Mouse (Mus musculus) stomach, embryonic 16.5 days (tissue): ENCODE results near the gene Creb3. TPM values are rescaled to one million over a fixed set of nuclear protein-coding genes. Genes with fewer than 3 reads are reported as not detected.

Experiments
- ATAC-seq: fragments of 200-750 bp; cut with Nextera tagmentation; 2 replicates; pipeline ENCODE4 v1.8.0; 2017; ENCODE audit warnings: moderate number of reproducible peaks, moderate TSS enrichment; ENCODE audit not compliant: insufficient read depth, low FRiP score
- H3K27ac ChIP-seq: fragments of 300-500 bp; sonication (generic); 2 replicates; pipeline ENCODE4 v1.5.1; 2014; ENCODE audit warnings: low read length
- H3K27me3 ChIP-seq: fragments of 300-500 bp; sonication (generic); 2 replicates; pipeline ENCODE4 v1.6.1; 2014; ENCODE audit warnings: low read length, control low read depth, mixed read lengths; ENCODE audit not compliant: control insufficient read depth, insufficient read depth
- H3K36me3 ChIP-seq: fragments of 300-500 bp; sonication (generic); 2 replicates; pipeline ENCODE4 v1.6.1; 2014; ENCODE audit warnings: low read length; ENCODE audit not compliant: control insufficient read depth, insufficient read depth
- H3K4me1 ChIP-seq: fragments of 300-500 bp; sonication (generic); 2 replicates; pipeline ENCODE4 v1.6.1; 2014; ENCODE audit warnings: low read length, control low read depth, mixed read lengths; ENCODE audit not compliant: control insufficient read depth, insufficient read depth
- H3K4me2 ChIP-seq: fragments of 300-500 bp; sonication (generic); 2 replicates; pipeline ENCODE4 v1.6.1; 2014; ENCODE audit warnings: low read depth, low read length, mixed read lengths
- H3K4me3 ChIP-seq: fragments of 300-500 bp; sonication (generic); replicated peaks from 2 replicates; pipeline ENCODE4 v1.5.1; 2014; ENCODE audit warnings: mild to moderate bottlenecking, low read length
- H3K9ac ChIP-seq: fragments of 300-500 bp; sonication (generic); 2 replicates; pipeline ENCODE4 v1.6.1; 2014; ENCODE audit warnings: low read length
- H3K9me3 ChIP-seq: fragments of 300-500 bp; sonication (generic); replicated peaks from 2 replicates; pipeline ENCODE4 v1.6.1; 2016; ENCODE audit warnings: low read length, control low read depth; ENCODE audit not compliant: control insufficient read depth
- WGBS: fragments of 180-500 bp; shearing (Covaris S2); extraction: QIAGEN DNeasy Blood & Tissue Kit; methylation state at CpG from one replicate; pipeline ENCODE4 v1.1.7; 2014; 5-methylcytosine and 5-hydroxymethylcytosine counted together
- polyA plus RNA-seq: library from polyadenylated mRNA; unstranded; fragments of >200 nt; fragmentation: Nextera tagmentation; extraction: Ambion mirVana; gene quantifications from 2 replicates; pipeline ENCODE4 v1.2.1, GENCODE M21; 2015

Creb3 gene
- polyA plus RNA-seq, 1 experiment from 2014 or later = 71.4 TPM

DNA sequence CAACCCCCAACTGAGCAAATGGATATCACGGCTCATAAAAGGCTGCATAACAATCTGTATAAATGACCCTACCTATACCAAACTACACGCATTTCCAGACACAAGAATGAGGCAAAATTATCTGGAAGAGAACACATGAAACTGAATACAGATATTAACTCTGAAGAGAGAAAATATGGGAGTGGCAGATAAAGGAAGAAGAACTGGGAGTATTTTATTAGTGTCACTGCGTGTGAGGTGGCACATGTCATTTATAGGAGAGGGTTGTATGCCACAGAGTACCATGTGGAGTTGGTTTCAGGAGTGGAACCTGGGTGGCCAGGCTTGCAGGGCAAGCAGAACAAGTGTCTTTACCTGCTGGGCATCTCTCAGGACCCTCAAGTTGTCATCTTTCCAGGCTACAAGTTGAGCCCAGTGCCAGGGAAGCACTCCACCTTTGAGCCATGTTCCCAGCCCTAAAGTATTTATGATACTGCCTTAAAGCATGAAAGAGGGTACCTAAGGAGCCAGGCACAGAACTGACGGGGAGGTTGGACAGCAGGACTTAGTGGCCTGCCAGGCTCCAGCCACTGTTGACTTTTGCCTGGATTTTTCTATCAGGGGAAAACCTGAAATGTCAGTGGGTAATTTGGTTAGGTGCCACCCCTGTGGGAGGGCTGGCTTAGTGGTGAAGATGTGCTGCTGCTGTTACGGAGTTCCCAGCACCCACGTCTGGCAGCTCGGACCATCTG lies 36.7 kb downstream of the Creb3 start:
- Histone ChIP-seq H3K4me3 (no peak overlapping the region), H3K36me3 (no peaks in the 10 kb centered on the region), H3K4me2 (no peak overlapping the region), H3K9ac (no peak overlapping the region), H3K27me3 (no peaks in the 10 kb centered on the region), H3K4me1 (no peaks in the 10 kb centered on the region), H3K9me3 (no peaks in the 10 kb centered on the region), H3K27ac (no peak overlapping the region)
- 76% methylated on average over 7 of the region's 7 CpGs for WGBS
- ATAC-seq = no peak

DNA sequence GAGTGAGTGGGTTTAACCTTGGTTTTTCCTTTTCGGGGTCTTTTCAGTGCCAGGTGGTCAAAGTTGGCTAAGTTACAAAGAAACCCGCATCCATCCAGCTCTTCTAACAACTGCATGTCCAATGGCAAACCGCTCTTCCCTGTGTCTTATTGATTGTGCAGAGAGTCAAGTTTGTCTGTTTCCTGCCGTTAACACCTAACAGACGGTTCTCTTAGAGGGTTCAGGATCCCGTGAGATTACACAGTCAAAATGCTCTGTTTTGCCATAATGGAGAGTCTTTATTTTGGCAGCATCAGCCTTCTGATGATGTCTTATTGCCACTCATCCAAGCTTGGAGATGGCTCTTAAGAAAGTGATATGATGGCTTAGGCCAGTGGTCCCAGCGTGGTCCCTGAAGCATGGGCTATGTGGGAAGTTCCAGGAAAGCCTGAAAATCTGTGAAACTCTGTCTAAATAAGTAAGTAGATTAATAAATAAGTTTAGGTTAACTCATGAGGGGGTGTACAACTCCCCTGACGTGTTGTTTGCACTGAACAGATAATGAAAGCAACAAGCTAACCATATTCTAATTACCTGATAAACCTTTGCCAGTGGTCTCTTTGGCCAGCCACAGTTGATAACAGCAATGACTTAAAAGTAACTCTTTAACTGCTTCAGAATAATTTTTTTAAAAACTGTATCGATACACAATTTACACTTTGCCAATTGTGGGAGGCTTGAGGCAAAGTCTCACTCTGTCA lies 38.2 kb downstream of the Creb3 start:
- Histone ChIP-seq H3K27me3 (no peaks in the 10 kb centered on the region), H3K4me1 (no peaks in the 10 kb centered on the region), H3K36me3 (no peaks in the 10 kb centered on the region), H3K4me2 (no peak overlapping the region), H3K27ac (no peak overlapping the region), H3K9me3 (no peaks in the 10 kb centered on the region), H3K4me3 (no peak overlapping the region), H3K9ac (no peak overlapping the region)
- WGBS = 75% methylated on average over 9 of the region's 9 CpGs
- no peak for ATAC-seq

DNA sequence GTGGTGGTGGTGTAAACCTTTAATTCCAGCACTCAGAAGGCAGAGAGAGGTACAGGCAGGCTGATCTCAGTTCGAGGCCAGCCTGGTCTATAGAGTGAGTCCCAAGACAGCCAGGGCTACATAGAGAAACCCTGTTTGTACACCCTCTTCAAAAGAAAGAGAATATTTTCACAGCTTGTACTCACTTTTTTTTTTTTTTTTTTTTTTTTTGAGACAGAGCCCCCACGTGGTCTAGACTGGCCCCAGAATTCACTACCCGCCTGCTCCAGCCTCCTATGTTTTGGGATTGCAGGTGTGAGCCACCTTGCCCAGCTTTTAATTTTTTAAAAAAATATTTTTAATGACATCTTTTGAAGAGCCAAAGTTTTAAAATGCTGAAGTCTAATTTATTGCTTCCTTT lies 42.0 kb downstream of the Creb3 start:
- no peaks in the 10 kb centered on the region for H3K9me3 ChIP-seq
- H3K4me3 ChIP-seq = no peak overlapping the region
- no peak overlapping the region for H3K4me2 ChIP-seq
- H3K27ac ChIP-seq = no peak overlapping the region
- no peak overlapping the region for H3K9ac ChIP-seq
- WGBS = 57% methylated on average over 3 of the region's 3 CpGs
- no peaks in the 10 kb centered on the region for H3K36me3 ChIP-seq
- no peak for ATAC-seq
- no peaks in the 10 kb centered on the region for H3K4me1 ChIP-seq
- no peaks in the 10 kb centered on the region for H3K27me3 ChIP-seq

DNA sequence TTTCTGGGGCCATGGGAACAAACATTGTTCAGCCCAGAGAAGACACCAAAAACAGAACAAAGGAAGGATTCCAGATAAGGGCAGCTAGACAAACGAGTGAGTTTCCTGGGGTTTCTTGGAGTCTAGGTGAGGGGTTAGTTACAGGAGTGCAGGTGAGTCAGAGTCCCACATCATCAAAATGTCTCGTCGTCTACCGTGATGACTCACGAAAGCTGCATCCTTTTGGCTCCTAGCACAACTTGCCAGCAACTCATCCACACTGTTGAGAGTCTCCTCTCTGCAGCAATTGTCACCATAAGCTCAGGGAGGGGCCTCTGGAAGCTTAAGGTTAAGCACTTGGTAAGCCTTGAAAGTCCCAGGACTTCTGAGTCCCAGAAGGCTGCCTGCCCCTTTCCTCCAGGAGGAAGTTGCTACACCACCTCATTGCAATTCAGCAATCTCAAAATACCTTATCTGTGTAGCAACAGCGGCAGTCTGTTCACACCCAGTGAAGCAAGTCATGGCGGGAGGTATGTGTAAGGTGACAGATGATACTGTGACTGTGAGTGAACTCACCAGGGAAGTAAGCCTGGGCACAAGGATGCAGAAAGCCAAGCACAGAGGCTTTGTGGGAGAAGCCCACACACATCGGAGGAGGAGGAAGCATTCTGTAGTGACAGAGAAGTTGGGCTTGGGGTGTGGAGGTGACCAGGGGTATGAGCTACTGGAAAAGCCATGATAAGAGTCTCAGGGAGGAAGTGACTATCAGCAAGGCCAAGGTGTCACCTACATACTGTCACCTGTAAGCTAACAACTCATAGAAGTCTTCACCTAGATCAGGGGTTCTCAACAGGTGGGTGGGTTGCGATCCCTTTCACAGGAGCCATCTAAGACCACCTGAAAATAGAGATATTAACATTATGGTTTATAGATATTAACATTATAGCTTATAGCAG lies 42.9 kb downstream of the Creb3 start:
- 56% methylated on average over 9 of the region's 9 CpGs for WGBS
- ATAC-seq = peak; percentile 68; the same call in 1 of the 2 replicates
- no peaks in the 10 kb centered on the region for H3K36me3 ChIP-seq

DNA sequence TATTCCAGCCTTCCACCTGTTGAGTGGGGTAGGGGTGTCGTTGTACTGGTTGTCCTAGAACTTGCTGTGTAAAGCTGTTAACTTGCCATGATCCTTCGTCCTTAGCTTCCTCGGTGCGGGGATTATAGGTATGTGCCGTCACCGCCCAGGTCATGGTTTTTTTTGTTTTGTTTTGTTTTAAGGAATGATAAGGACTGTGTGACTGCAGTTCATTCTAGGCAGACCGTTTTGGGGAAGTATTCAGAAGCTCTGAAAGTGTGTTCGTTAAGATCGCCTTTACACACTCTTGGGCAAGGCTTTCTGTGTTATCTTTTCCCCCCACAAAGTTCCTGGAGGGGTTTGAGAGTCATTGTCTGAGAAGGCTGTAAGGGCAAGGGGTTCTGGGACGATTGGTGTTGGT lies 50.4 kb downstream of the Creb3 start:
- H3K4me2 ChIP-seq = no peak overlapping the region
- H3K27me3 ChIP-seq = no peaks in the 10 kb centered on the region
- no peaks in the 10 kb centered on the region for H3K9me3 ChIP-seq
- H3K36me3 ChIP-seq = no peaks in the 10 kb centered on the region
- H3K4me3 ChIP-seq = no peak overlapping the region
- H3K9ac ChIP-seq = no peak overlapping the region
- no peak overlapping the region for H3K27ac ChIP-seq
- H3K4me1 ChIP-seq = no peaks in the 10 kb centered on the region
- 50% methylated on average over 10 of the region's 10 CpGs for WGBS
- no peak for ATAC-seq

More for the DNA sequence above, 42.9 kb downstream of the Creb3 start:
- Histone ChIP-seq H3K9ac (no peak overlapping the region), H3K27ac (no peak overlapping the region), H3K4me1 (no peaks in the 10 kb centered on the region), H3K9me3 (no peaks in the 10 kb centered on the region), H3K4me3 (no peak overlapping the region), H3K27me3 (no peaks in the 10 kb centered on the region), H3K4me2 (no peak overlapping the region)

DNA sequence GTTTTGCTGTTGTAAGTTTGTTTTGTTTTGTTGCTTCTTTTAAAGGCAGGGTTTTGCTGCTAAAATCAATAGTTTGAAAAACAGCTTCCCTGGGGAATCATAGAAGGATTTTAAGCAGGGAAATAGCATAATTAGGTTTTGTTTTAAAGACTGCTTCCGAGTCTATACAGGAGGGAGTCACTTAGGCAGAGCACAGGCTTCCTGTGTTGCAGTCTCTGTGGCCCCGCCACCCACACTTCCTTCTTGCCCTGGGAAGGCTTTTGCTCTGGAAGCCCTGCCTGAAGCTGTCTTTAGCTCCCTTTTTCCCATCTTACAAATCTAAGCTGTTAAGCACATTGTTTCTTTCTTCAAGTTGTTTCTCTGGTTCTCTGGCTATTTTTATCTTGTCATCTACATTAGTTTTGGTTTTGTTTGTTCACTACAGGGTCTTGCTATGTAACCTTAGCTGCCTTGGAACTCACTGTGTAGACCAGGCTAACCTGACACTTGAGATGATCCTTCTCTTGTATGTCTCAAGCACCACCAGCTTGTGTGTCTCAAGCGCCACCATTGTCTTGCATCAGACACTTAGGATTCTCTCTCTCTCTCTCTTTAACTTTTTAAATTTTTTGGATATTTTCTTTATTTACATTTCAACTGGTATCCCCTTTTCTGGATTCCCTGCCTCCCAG lies 51.1 kb downstream of the Creb3 start:
- H3K4me1 ChIP-seq = no peaks in the 10 kb centered on the region
- H3K9ac ChIP-seq = no peak overlapping the region
- H3K4me2 ChIP-seq = no peak overlapping the region
- H3K36me3 ChIP-seq = no peaks in the 10 kb centered on the region
- no peak for ATAC-seq
- H3K27me3 ChIP-seq = no peaks in the 10 kb centered on the region
- H3K27ac ChIP-seq = no peak overlapping the region
- WGBS = 54% methylated on average over 3 of the region's 3 CpGs
- no peaks in the 10 kb centered on the region for H3K9me3 ChIP-seq
- H3K4me3 ChIP-seq = no peak overlapping the region

Other genes with a start within 250 kb of the Creb3 start
- gene Rusc2, start 180.4 kb upstream of the Creb3 start, polyA plus RNA-seq = 10.4 and 15.1 TPM in 2 replicates
- gene Fam166b, start 133.2 kb upstream of the Creb3 start, polyA plus RNA-seq = not detected in 2 replicates
- gene Tesk1, start 120.4 kb upstream of the Creb3 start, polyA plus RNA-seq = 1.7 TPM in 2 replicates
- 2.6 and 3.5 TPM in 2 replicates for gene Cd72, start 107.7 kb upstream of the Creb3 start, polyA plus RNA-seq
- gene Sit1, start 78.6 kb upstream of the Creb3 start, polyA plus RNA-seq = not detected in 2 replicates
- gene Ccdc107, start 69.4 kb upstream of the Creb3 start, polyA plus RNA-seq = 106 and 113 TPM in 2 replicates
- gene Arhgef39, start 62.6 kb upstream of the Creb3 start, polyA plus RNA-seq = 45.0 and 46.1 TPM in 2 replicates
- 22.3 and 22.9 TPM in 2 replicates for gene Car9, start 55.4 kb upstream of the Creb3 start, polyA plus RNA-seq
- gene Tpm2, start 38.6 kb upstream of the Creb3 start, polyA plus RNA-seq = 1,306 and 1,388 TPM in 2 replicates
- 62.6 and 64.8 TPM in 2 replicates for gene Tln1, start 359 bp downstream of the Creb3 start, polyA plus RNA-seq
- gene Rgp1, start 16.4 kb downstream of the Creb3 start, polyA plus RNA-seq = 25.9 and 37.2 TPM in 2 replicates
- 14.2 and 15.6 TPM in 2 replicates for gene Gba2, start 16.5 kb downstream of the Creb3 start, polyA plus RNA-seq
- 0.48 and 0.95 TPM in 2 replicates for gene Msmp, start 22.2 kb downstream of the Creb3 start, polyA plus RNA-seq
- gene Npr2, start 69.6 kb downstream of the Creb3 start, polyA plus RNA-seq = 8.9 and 9.6 TPM in 2 replicates
- 1.3 TPM in 2 replicates for gene Spag8, start 91.3 kb downstream of the Creb3 start, polyA plus RNA-seq
- 97.0 and 101 TPM in 2 replicates for gene Hint2, start 94.1 kb downstream of the Creb3 start, polyA plus RNA-seq
- 3.0 and 3.5 TPM in 2 replicates for gene Tmem8b, start 106.6 kb downstream of the Creb3 start, polyA plus RNA-seq
- 2.6 and 3.2 TPM in 2 replicates for gene Fam221b, start 106.8 kb downstream of the Creb3 start, polyA plus RNA-seq
- gene Olfr70, start 138.5 kb downstream of the Creb3 start, polyA plus RNA-seq = not detected in 2 replicates
- not detected in 2 replicates for gene Olfr71, start 147.9 kb downstream of the Creb3 start, polyA plus RNA-seq
- 1.6 and 2.2 TPM in 2 replicates for gene Hrct1, start 164.9 kb downstream of the Creb3 start, polyA plus RNA-seq
- gene Spaar, start 167.7 kb downstream of the Creb3 start, polyA plus RNA-seq = 0.05 and 0.06 TPM in 2 replicates
- not detected in 2 replicates for gene Olfr159, start 208.7 kb downstream of the Creb3 start, polyA plus RNA-seq